Mouse (Mus musculus) myocyte (in vitro differentiated cells): ENCODE results near the gene Prrt1. TPM values are rescaled to one million over a fixed set of nuclear protein-coding genes. Genes with fewer than 3 reads are reported as not detected.

ENCODE experiments used
- H3K27me3 ChIP-seq: one replicate; pipeline ENCODE4 v1.6.1; 2011; ENCODE audit not compliant: control insufficient read depth, insufficient read depth, insufficient read length
- H3K36me3 ChIP-seq: one replicate; pipeline ENCODE4 v1.6.1; 2011; ENCODE audit not compliant: control insufficient read depth, insufficient read depth
- H3K4me2 ChIP-seq: one replicate; pipeline ENCODE4 v1.6.1; 2011; ENCODE audit warnings: low read depth, control low read depth
- H3K4me3 ChIP-seq: one replicate; pipeline ENCODE4 v1.5.1; 2011; ENCODE audit warnings: mild to moderate bottlenecking, control low read depth, moderate library complexity
- H3K79me2 ChIP-seq: one replicate; pipeline ENCODE4 v1.6.1; 2011; ENCODE audit not compliant: control insufficient read depth, insufficient read depth
- H3ac ChIP-seq: one replicate; pipeline ENCODE4 v1.6.1; 2011; ENCODE audit not compliant: control insufficient read depth, insufficient read length
- CEBPB ChIP-seq: IDR thresholded peaks from 2 replicates; pipeline ENCODE4 v1.6.1; 2011; ENCODE audit warnings: mild to moderate bottlenecking, moderate library complexity; ENCODE audit not compliant: poor library complexity, insufficient read depth, severe bottlenecking
- E2F4 ChIP-seq: IDR thresholded peaks from one replicate; pipeline ENCODE4 v1.6.1; 2011; ENCODE audit warnings: mild to moderate bottlenecking, control low read depth, moderate library complexity; ENCODE audit not compliant: insufficient read depth
- MAX ChIP-seq: IDR thresholded peaks from one replicate; pipeline ENCODE4 v1.6.1; 2011; ENCODE audit warnings: low read depth, mild to moderate bottlenecking, control low read depth
- MYOD1 ChIP-seq, 3 experiments: IDR thresholded peaks; one replicate each; pipeline ENCODE4 v1.6.1; 2011; ENCODE audit warnings: control low read depth in 2 of 3, low read depth in 2 of 3, mild to moderate bottlenecking in 2 of 3, moderate library complexity in 1 of 3; ENCODE audit not compliant: insufficient read length in 2 of 3, control insufficient read depth in 1 of 3
- MYOG ChIP-seq, 3 experiments: IDR thresholded peaks; one replicate each; pipeline ENCODE4 v1.6.1; 2011; ENCODE audit warnings: control low read depth in 2 of 3, low read depth in 2 of 3, mild to moderate bottlenecking in 2 of 3; ENCODE audit not compliant: insufficient read length in 2 of 3, control insufficient read depth in 1 of 3, insufficient read depth in 1 of 3
- POLR2A ChIP-seq: IDR thresholded peaks from one replicate; pipeline ENCODE4 v1.6.1; 2011; ENCODE audit warnings: low read depth, mild to moderate bottlenecking, control low read depth, moderate library complexity; ENCODE audit not compliant: insufficient read length
- POLR2AphosphoS2 ChIP-seq: IDR thresholded peaks from one replicate; pipeline ENCODE4 v1.6.1; 2011; ENCODE audit warnings: low read depth, control low read depth; ENCODE audit not compliant: insufficient read length
- REST ChIP-seq: IDR thresholded peaks from one replicate; pipeline ENCODE4 v1.6.1; 2011; ENCODE audit warnings: mild to moderate bottlenecking, control low read depth, moderate library complexity; ENCODE audit not compliant: insufficient read depth, insufficient read length
- SRF ChIP-seq: IDR thresholded peaks from one replicate; pipeline ENCODE4 v1.6.1; 2011; ENCODE audit warnings: low read depth; ENCODE audit not compliant: control insufficient read depth, insufficient read length
- TCF12 ChIP-seq: IDR thresholded peaks from one replicate; pipeline ENCODE4 v1.6.1; 2011; ENCODE audit warnings: mild to moderate bottlenecking, control low read depth; ENCODE audit not compliant: poor library complexity, insufficient read depth, severe bottlenecking
- TCF3 ChIP-seq: IDR thresholded peaks from one replicate; pipeline ENCODE4 v1.6.1; 2011; ENCODE audit warnings: low read depth, control low read depth; ENCODE audit not compliant: insufficient read length
- USF1 ChIP-seq: IDR thresholded peaks from one replicate; pipeline ENCODE4 v1.6.1; 2011; ENCODE audit warnings: low read depth, mild to moderate bottlenecking, control low read depth, moderate library complexity
- polyA plus RNA-seq: library from polyadenylated mRNA; unstranded; fragments of >200 nt; fragmentation: generic; extraction: Trizol; gene quantifications from one replicate; pipeline ENCODE4 v1.2.1, GENCODE M21; 2012; ENCODE audit warnings: missing spikeins

The Prrt1 gene
- polyA plus RNA-seq, 1 experiment, result not detected

GRCm38 (mm10) chr17:34611050-34611449 is 18.3 kb upstream of the Prrt1 start:
- Histone ChIP-seq H3K4me3 (no peak overlapping the region), H3K79me2 (peaks cover 28% of the 10 kb centered on the region), H3K27me3 (no peaks in the 10 kb centered on the region), H3K4me2 (no peak overlapping the region), H3K36me3 (peaks cover 3% of the 10 kb centered on the region), H3ac (no peak overlapping the region)
- TF ChIP-seq POLR2AphosphoS2, result no peak
- TF ChIP-seq MAX, result no peak
- no peak for TF ChIP-seq SRF
- TF ChIP-seq TCF12, result no peak

DNA sequence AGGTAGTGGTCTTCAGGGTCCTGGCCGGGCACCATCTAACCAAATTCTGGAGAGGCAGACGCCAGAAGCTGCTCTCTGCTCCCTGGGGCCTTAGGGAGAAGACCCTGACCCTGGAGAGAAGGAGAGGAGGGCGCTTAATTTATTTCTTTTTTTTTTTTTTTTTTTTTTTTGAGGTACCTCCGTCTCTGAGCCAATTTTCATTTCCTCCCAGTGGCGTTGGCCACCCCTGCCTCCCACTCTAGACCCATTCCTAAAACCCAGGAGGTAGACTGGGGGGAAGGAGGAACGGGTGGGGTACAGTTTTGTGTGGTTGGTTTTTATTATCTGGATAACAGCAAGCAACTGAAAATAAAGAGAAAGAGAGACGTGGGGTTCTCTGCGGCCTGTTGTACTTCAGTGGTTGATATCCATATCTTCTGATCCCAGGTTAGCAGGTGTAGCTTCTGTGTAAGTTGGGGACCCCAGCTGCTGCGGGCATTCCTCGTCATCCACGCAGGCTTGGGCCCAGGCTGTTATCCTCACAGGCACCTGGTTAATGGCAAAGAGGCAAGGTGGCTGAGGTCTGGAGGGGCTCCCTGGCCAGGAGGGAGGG is 16.2 kb upstream of the Prrt1 start:
- Histone ChIP-seq H3K79me2 (peaks cover 7% of the 10 kb centered on the region), H3K27me3 (no peaks in the 10 kb centered on the region), H3K4me2 (no peak overlapping the region), H3ac (no peak overlapping the region), H3K4me3 (no peak overlapping the region), H3K36me3 (peaks cover 3% of the 10 kb centered on the region)
- no peak for TF ChIP-seq POLR2A
- TF ChIP-seq TCF3, result no peak
- TF ChIP-seq TCF12, result no peak
- TF ChIP-seq CEBPB, result no peak
- no peak for TF ChIP-seq SRF
- no peak for TF ChIP-seq MAX
- TF ChIP-seq REST, result no peak
- no peak for TF ChIP-seq POLR2AphosphoS2
- TF ChIP-seq USF1, result no peak
- TF ChIP-seq MYOG (IDR thresholded peaks at IDR 0.05; ENCODE audit: control insufficient read depth in 1 of 3, insufficient read depth in 1 of 3, insufficient read length in 2 of 3, low read depth in 2 of 3), result no peak
- TF ChIP-seq E2F4, result no peak
- no peak for TF ChIP-seq MYOD1 (IDR thresholded peaks at IDR 0.05; ENCODE audit: control insufficient read depth in 1 of 3, insufficient read length in 2 of 3, low read depth in 2 of 3)

DNA sequence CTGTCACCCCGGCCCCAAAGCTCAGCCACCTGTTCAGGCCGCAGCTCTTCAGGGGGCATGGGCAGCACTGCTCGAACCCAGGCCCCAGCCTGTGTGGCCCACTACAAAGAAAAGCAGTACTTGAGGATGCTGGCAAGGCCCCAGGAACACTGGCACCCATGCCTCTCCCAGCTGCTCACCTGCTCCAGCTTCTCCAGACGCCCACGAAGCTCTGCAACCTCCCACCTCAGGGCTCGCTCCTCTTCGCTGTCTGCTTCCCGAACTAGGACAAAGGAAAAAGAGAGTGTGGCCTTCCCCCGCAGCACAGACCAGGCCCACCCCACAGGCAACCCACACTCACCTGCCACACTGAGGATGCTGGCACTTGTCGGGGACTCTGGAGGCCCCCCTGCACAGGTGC is 15.5 kb upstream of the Prrt1 start:
- H3K27me3 ChIP-seq, result no peaks in the 10 kb centered on the region
- no peak overlapping the region for H3ac ChIP-seq
- no peak overlapping the region for H3K4me2 ChIP-seq
- H3K4me3 ChIP-seq, result no peak overlapping the region
- H3K79me2 ChIP-seq, result peaks cover 3% of the 10 kb centered on the region
- TF ChIP-seq MYOD1 (IDR thresholded peaks at IDR 0.05; ENCODE audit: control insufficient read depth in 1 of 3, insufficient read length in 2 of 3, low read depth in 2 of 3) (no peak), POLR2AphosphoS2 (no peak), TCF12 (no peak), SRF (no peak), REST (no peak), E2F4 (no peak), CEBPB (no peak), MYOG (IDR thresholded peaks at IDR 0.05; ENCODE audit: control insufficient read depth in 1 of 3, insufficient read depth in 1 of 3, insufficient read length in 2 of 3, low read depth in 2 of 3) (no peak)
- H3K36me3 ChIP-seq, result peaks cover 3% of the 10 kb centered on the region

- no peak for TF ChIP-seq TCF3
- no peak for TF ChIP-seq REST
- TF ChIP-seq MYOG (IDR thresholded peaks at IDR 0.05; ENCODE audit: control insufficient read depth in 1 of 3, insufficient read depth in 1 of 3, insufficient read length in 2 of 3, low read depth in 2 of 3), result no peak
- TF ChIP-seq E2F4, result no peak
- TF ChIP-seq CEBPB, result no peak
- TF ChIP-seq MAX, result no peak
- TF ChIP-seq POLR2A, result no peak
- no peak for TF ChIP-seq MYOD1 (IDR thresholded peaks at IDR 0.05; ENCODE audit: control insufficient read depth in 1 of 3, insufficient read length in 2 of 3, low read depth in 2 of 3)
- no peak for TF ChIP-seq TCF12
- TF ChIP-seq USF1, result no peak
- no peak for TF ChIP-seq POLR2AphosphoS2
- TF ChIP-seq SRF, result no peak
- Histone ChIP-seq H3K79me2 (no peaks in the 10 kb centered on the region), H3K36me3 (peaks cover 3% of the 10 kb centered on the region)
These were observed 13.5 kb upstream of the Prrt1 start, which contains the start of gene Egfl8 for GRCm38 (mm10) chr17:34615871-34616270. TSS of gene Egfl8 (minus strand) at chr17:34615971.

GRCm38 (mm10) chr17:34618999-34619398 is 10.3 kb upstream of the Prrt1 start:
- H3K4me3 ChIP-seq, result no peak overlapping the region
- no peak overlapping the region for H3ac ChIP-seq
- TF ChIP-seq MYOD1 (IDR thresholded peaks at IDR 0.05; ENCODE audit: control insufficient read depth in 1 of 3, insufficient read length in 2 of 3, low read depth in 2 of 3), result no peak
- TF ChIP-seq TCF3, result no peak
- no peak for TF ChIP-seq USF1
- no peak for TF ChIP-seq POLR2AphosphoS2
- TF ChIP-seq REST, result no peak
- no peak for TF ChIP-seq E2F4
- TF ChIP-seq SRF, result no peak
- TF ChIP-seq CEBPB, result no peak
- TF ChIP-seq POLR2A, result no peak
- TF ChIP-seq MYOG (IDR thresholded peaks at IDR 0.05; ENCODE audit: control insufficient read depth in 1 of 3, insufficient read depth in 1 of 3, insufficient read length in 2 of 3, low read depth in 2 of 3), result no peak
- no peak for TF ChIP-seq MAX
- TF ChIP-seq TCF12, result no peak
- H3K4me2 ChIP-seq, result no peak overlapping the region
- no peaks in the 10 kb centered on the region for H3K27me3 ChIP-seq
- H3K79me2 ChIP-seq, result no peaks in the 10 kb centered on the region
- H3K36me3 ChIP-seq, result no peaks in the 10 kb centered on the region

More at GRCm38 (mm10) chr17:34615871-34616270, 13.5 kb upstream of the Prrt1 start, which contains the start of gene Egfl8:
- Histone ChIP-seq H3K4me3 (no peak within 1 kb of the TSS), H3K4me2 (no peak within 1 kb of the TSS), H3ac (no peak within 1 kb of the TSS), H3K27me3 (no peaks in the 10 kb centered on the region)
